Mouse (Mus musculus): ENCODE measurements at regions not wholly inside any gene's neighbourhood (a gene's known extent, or its start where the extent isn't known, plus 50 kb on each side); places are given as distances from the start of the nearest gene placed in this dataset.

DNA sequence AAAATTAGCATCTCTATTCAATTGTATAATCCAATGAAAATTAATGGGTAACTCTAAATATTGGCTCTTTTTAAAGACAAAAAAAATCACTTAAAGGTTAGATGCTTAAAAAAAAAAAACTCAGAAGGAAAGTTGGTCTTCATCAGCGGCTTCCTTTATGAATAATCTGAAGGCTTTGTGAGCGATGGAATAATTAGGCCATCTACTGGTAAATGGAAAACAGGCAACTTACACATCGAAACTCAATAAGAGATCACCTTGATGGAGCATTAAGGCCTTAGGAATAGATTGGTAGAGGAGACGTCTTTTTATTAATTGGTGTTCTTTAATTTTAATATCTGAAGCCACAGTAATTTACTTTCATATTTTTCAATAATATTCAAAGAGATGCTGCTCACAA, 218.6 kb upstream of the Tacr3 start:
- no peak for DNase-seq (ENCODE audit: low spot score)

DNA sequence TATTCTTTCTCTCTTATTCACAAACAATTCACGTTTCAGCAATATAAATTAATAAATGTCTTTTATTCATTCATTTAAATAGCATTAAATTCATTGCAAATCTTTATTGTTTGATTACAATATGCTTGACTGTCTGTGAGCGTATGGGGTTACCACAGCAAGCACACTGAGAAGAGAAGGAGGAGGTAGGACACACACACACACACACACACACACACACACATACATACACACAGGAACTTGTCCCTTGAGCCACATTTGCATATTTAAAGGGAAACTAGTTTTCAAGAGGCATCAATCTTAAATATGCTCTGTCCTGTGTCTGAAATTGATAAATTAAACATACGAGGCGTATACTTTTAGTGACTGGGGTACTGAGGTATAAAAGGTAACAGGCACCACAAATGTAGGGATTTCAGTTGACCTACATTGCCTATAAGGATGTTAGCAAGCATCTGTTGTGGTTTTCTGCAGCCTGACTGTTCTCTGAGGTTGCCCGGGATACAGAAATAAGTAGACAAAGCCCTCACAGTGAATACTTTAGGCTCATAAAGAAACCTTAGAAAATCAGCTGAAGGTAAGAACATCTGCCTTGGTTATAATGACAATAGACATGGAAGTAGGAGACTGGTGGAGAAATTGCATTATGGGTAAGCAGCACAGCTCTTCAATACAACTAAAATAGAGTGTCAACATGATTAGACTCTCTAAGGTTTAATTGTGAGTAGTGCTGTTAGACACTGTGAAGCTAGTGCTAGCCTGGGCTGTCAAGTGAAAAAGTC, 217.1 kb upstream of the Tacr3 start:
- peak; percentile 7 for DNase-seq (ENCODE audit: low spot score)

DNA sequence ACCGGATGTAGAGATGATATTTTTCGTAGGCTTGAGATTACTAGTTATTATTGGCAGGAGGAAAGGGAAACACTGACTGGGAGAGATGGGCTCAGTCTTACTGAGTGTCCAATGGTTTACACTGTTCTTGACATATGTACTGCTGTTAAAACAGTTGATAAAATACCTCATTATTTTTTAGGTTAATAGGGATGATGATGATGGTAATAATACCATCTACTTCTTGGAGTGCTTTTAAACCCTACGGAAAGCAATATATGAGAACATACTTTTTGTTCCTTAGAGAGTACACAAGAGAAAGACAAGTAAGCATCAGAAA, 216.6 kb upstream of the Tacr3 start:
- DNase-seq (ENCODE audit: low spot score): no peak

DNA sequence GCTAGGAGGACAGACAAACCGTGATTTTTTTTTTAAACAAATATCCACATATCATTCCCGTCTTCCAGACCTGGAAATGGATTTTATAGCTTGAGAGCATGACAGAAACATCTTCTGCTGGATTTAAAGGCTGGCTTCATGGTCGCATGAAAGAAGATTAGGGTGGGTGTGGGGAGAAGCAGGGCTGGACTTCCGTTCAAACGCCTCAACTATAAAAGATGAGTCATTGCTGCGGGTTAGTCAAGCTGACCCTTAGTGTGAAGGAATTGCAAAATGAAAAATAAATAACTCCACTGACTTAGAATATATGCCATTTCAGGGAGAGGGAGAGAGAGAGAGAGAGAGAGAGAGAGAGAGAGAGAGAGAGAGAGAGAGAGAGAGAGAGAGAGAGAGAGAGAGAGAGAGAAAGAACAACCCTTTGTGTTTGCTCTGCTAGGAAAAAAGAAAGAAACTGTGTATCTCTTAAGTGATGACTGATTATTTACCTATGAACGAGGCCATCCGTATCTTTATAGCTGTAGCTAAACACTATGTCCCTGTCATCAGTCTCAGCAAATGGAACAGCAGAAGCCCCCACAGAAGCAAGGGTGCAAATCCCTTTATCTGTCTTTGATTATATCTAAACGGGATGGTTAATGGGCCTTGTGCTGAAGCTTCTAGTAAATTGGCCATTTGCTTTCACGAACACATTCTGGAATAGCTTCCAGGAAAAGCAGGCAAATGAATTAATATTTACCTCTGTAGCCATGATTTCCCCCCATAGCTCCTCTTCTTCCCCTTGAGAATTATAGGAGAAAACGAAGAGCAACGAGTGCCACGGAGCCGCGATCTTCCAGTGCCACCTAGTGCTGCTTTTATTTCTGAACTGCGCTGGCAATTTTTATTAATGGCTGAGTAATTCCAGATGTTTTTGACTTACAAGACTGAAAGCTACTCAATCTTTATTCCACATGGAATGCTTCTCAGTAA, 199.4 kb upstream of the Tacr3 start:
- peak; percentile 87 for DNase-seq (ENCODE audit: low spot score)

DNA sequence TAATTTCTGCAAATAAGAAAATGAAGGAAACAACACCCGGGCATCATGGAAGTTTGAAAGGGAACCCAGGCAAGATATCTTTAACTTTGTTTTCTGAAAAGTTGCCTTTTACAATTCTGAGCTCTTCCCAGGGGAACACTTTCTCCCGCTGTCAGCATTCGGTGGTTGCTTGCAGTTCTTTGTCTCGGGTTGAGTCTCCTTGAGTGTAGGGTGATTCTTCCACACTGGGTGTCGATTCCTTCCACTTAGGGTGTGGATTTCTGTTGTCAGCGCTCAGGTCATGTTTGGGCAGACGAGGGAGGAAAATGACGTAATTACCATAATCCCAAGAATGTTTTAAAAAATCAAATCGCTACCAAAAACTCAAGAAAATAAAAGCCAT, 198.7 kb upstream of the Tacr3 start:
- DNase-seq (ENCODE audit: low spot score): no peak

DNA sequence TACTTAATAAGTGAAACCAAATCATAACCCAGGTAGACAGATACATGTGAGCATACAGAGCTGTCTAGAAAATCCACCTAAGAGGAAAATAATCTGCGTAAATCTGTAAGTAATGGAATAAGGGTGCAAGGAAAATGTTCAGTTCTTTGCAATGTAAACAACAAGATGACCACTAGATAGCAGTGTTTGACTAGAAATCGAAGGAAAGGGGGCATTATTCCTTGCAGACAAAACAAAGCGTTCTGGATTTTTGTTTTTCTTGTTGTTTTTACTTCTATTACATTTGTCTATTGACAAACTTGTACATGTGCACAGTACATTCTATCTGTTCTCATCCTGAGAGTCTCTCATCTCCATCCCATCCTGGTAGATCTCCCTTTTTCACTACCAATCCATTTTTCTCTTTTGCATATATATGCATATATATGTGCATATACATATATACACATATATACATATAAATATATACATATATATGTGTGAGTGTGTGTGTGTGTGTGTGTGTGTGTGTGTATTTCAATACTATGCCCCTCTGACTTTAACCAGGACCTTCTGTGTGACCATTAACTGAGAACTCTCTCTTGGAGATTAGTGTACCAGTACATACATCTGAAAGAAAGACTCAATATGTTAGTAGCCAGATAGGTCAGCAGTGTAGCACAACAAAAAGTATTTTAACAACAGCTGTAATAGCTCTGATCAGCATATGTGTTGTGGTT, 179.9 kb upstream of the Tacr3 start:
- DNase-seq (ENCODE audit: low spot score): peak; percentile 62

DNA sequence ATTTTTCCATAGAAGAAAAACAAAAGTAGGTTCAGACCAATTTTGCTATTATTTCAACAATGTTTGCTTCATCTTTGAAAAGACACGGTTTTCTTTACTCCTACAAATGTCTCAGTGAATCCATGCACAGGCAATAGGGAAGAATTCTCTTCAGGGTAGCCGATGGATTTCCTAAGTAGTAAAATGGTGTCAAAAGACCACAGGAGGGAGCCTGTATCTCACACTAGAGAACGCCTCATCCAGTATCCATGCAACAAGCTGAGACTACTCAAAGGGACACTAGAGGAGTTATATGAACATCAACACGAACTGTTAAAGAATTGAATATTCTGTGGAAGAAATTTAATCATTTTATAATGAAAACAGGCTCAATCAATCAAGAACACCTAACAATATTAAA, 174.8 kb upstream of the Tacr3 start:
- DNase-seq (ENCODE audit: low spot score): peak; percentile 65

DNA sequence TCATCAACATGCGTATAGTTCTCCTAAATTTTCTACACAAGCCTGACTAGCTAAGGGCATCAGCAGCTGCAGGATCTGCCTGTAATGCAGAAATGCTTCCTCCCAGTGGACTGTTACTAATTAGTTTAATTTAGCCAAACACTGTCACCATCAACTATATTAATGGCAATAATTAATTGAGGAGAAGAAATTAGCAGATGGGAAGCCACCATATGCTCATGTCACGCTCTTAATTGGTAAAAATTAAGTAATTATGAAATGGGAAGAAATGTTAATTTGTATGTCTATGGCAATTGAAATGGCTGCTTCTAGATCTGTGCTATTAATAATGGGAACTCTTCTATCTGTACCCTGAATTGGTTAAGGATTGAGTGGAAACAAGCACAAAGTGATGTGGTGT, 133.9 kb upstream of the Tacr3 start:
- no peak for DNase-seq (ENCODE audit: low spot score)

DNA sequence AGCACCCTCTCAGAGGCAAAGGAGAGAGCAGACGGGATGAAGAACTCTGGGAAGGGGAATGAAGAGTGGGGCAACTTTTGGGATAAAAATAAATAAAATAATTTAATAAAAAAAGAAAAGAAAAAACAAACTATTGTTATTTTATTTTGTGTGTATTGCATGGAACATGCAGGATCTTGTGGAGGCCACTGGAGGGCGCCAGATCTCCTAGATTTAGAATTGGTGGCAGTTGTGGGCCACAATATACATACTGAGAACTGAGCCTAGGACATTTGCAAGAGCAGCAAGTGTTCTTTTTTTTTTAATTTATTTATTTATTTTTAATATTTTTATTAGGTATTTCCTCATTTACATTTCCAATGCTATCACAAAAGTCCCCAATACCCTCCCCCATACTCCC, 110.2 kb upstream of the Tacr3 start:
- peak; percentile 5 for DNase-seq (ENCODE audit: low spot score)

DNA sequence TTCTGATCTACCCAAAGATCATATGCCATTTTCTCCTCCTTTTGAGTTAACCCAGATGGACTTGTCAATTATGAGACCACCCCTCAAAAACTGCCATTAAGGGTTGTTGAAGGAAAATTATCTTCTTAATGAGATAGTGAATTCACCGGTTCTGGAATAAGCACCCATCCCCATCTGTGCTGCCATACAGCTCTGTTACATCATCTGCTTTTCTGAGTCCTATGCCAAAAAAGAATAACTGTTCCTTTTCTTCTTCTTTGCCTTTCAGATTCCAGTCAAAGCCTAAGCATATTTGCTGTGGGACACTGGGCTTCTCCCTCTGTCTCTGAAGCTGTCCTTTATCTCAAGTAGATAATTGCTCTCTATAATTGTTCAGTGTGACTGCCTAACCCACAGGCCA, 93.1 kb upstream of the Tacr3 start:
- no peak for DNase-seq (ENCODE audit: low spot score)

DNA sequence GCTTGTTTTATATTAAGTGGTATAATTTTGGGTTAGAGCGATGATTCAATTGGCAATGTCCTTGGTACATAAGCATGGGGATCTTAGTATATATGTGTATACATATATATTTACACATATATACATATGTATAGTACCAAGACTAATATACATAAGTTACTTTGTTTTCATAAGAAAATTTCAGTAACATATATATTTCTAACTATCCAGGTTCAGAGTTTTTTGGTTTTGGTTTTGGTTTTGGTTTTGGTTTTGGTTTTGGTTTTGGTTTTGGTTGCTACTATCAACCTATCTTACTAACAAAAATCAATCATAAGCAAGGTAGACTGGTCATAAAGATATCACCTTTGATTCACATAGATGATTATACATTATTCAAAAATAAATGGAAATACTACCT, 67.7 kb upstream of the Tacr3 start:
- DNase-seq (ENCODE audit: low spot score): no peak

DNA sequence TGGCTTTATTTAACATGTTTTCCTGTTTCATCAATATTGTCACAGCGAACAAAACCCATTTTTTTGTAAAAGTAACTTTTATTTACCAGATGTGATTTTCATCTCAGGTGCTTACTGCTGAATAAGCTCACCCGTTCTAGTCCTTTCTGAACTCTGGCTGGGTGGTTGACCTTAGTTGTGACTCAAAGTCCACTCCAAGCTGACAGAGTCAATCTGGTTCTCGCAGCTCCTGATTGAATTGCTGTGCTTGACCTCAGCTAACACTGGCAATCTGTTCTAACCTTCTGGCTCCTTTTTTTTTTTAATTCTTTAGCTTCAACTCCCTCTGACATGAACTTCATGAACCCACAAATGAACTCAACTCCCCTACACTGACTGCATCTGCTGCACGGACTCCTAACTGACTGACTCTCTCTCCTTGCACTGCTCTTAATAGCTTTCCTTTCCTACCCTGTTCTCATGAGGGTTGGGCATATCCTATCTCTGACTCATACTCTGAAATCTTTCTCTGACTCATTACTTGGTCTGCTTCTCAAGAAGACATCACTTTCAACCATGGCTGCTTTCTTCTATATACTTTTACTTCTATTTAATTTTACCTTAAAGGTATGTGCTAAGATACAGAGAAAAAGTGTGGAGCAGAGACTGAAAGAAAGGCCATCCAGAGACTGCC, 65.4 kb upstream of the Tacr3 start:
- DNase-seq (ENCODE audit: low spot score): no peak

Data from embryo, embryonic 10.5 days (tissue).